Mouse (Mus musculus): ENCODE results near the gene Cpn2.

GRCm38 (mm10) chr16:30271223-30271761 is 4.0 kb upstream of the Cpn2 start:
- TF ChIP-seq USF1 (IDR thresholded peaks at IDR 0.05; ENCODE audit: low read depth): no peak
- no peak for TF ChIP-seq CTCF (IDR thresholded peaks at IDR 0.05; ENCODE audit: control insufficient read depth, insufficient read depth, insufficient read length)
- no peak for TF ChIP-seq MAX (IDR thresholded peaks at IDR 0.05)
- no peak for TF ChIP-seq MYOG (IDR thresholded peaks at IDR 0.05; ENCODE audit: control insufficient read depth, extremely low read depth, insufficient read length)
- TF ChIP-seq MYOD1 (IDR thresholded peaks at IDR 0.05; ENCODE audit: control insufficient read depth, insufficient read length, low read depth): no peak
- no peak for TF ChIP-seq CEBPB (IDR thresholded peaks at IDR 0.05; ENCODE audit: low read depth)
